Mouse (Mus musculus): ENCODE data around the gene Ccdc14.
"Not testable (repeated sequence)": the region's sequence is repeated elsewhere in the genome, so short reads cannot be mapped to it uniquely, and the experiment has no call there.

The Ccdc14 gene

DNA sequence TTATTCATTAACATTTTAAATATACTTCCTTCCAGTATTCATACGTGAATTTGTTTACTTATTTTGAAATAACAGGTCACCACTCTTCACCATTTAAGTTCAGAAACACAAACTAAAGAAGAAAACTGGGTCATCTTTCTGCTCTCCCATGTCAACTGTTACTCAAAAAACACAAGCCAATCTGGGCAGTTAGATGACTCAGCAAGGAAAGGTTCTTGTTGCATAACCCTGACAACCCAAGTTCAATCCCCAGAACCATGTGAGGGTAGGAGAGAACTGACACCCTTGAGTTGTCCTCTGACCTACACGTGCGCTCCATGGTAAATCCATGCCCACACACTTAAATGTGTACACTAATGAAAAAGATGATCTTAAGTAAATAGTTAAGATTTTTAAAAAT lies 34.7 kb downstream of the Ccdc14 start:
- DNase-seq, result no peak

DNA sequence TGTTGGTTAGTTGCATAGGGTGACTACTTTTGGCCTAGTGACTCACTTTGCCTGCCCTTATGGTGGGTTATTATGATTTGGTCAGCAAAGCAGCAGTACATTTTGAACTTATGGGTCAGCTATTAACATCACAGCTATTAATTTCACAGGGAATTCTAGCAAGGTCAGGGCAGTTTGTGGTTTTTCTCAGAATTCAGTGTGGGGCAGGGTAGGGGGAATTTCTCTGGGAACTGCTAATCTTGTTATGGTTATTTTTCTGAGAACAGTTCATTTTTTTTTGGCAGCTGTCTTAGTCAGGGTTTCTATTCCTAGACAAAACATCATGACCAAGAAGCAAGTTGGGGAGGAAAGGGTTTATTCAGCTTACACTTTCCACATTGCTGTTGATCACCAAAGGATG lies 38.2 kb downstream of the Ccdc14 start:
- DNase-seq, result not testable (repeated sequence)

DNA sequence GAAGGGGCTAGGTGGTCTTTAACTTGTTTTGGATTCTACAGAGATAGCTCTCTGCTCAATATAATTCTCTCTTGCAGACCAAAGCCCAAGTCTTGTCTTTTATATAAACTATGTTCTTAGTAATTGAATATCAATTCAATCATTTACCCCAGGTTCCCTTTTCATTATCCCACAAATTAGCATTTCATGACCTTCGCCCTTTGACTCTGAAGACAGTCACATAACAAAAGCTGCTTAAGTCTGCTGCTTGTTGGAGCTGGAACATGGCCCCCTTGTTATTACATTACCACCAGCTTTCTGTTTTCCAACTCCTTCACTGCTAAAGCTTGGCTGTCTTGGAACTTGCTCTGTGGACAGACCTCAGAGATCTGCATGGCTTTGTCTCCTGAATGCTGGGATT lies 39.0 kb downstream of the Ccdc14 start:
- no peak for DNase-seq

DNA sequence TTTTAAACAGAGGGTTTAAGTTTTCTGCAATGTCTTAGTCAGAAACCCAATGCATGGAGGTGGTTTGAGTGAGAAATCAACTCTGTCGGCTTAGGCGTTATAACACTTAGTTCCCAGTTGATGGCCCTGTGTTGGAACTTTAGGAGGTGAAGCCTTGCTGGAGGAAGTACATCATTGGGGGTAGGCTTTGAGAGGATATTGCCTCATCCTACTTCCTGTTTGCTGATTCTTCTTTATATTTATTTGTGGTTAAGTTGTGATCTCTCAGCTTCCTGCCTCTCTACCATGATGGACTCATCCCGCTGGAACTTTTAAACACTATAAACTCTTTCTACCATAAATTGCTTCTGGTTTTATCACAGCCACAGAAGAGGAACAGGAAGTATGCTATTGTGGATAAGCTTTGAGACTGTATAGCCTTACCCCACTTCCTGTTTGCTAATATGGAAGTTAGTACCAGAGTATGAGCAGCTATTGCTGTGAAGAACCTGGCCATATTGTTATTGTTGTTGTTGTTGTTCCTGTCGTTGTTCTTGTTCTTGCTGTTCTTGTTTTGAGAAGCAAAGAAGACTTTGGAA lies 48.3 kb downstream of the Ccdc14 start:
- DNase-seq, result no peak

DNA sequence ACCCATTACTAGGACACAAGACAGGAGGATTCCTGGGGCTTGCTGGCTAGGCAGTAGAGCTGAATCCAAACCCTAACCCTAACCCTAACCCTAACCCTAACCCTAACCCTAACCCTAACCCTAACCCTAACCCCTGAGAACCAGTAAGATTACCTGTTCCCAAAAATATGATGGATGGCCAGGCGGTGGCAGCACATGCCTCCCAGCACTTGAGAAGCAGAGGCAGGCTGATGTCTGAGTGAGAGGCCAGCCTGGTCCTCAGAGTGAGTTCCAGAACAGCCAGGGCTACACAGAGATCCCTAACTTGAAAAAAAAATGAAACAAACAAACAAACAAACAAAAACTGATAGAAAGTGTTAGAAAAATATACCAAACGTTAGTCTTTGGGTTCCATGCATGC lies 52.5 kb downstream of the Ccdc14 start:
- no peak for DNase-seq

DNA sequence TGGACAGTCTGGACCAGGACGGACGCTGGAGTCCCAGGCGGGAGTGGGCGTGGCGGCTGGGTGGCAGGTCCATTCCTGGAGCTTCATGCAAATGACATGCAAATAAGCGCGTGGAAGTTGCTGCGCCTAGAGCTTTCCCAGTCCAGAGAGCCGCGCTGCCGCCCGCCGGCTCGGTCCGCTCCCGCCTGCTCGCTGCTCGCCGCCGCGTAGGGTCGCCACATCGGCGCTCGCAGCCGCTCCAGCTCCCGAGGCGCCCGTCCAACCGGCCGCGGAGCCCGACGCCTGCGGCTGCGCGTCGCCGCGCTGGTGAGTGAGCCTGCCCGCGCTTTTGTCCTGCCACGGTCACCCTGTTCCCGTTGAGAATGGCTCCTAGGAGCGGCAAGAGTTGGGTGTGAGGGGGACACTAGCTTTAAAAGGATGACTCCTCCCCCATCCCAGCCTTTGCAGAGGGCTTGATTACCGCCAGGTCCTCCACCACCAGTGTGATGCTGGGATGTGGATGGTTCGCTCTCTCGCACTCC lies 54.7 kb downstream of the Ccdc14 start, which contains the start of gene Mylk:
TSS of gene Mylk (plus strand) at position 146 of the 521 bp plus-strand sequence.
- DNase-seq, result peak; percentile 77 to 88

DNA sequence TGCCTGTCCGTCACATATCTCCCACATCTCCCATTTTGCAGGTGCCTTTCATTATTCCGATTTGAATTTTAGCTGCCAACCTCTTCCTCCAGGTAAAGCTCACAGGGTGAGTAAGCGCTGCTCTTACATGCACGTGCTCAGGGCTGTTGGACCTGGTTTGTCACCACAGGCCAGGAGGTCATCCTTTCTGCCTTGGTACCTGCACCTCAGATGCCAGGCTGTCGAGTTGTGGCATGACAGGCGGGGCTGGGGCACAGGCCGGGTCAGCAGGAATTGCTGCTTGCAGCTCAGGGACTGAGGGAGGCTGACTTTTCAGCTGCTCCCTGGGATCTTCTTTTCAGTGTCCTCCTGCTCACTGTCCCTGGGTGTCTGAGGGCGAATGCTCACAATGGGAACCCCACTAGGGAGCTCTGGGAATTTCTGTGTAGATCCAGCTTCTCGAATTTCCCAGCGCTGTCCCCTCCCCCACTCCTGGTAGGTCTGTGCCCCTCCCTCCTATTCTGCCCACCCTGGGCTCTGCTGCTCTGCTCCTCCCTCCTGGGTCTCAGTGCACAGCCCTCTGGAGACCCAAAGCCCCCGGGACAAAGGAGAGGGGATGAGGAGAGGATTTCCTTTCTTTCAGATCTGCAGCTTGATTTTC lies 57.8 kb downstream of the Ccdc14 start:
- no peak for DNase-seq

DNA sequence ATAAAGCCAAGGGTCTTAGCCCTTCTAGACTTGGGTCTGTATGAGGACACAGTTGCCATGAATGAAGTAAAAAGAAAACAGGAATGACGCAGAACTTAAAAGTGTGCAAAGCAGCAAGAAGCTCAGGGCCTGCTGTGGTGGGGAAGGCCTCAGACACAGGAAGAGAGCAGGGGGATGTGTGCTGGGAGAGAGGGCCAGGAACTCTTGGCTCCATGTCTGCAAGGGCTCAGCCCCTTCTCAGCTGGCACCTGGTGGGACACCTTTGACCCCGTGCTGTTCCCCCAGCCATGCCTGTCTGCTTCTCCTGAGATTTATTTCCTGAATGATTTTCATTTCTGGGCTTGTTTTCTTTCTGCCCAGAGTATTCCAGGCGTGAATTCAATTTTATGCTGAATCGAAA lies 59.1 kb downstream of the Ccdc14 start:
- DNase-seq, result no peak

DNA sequence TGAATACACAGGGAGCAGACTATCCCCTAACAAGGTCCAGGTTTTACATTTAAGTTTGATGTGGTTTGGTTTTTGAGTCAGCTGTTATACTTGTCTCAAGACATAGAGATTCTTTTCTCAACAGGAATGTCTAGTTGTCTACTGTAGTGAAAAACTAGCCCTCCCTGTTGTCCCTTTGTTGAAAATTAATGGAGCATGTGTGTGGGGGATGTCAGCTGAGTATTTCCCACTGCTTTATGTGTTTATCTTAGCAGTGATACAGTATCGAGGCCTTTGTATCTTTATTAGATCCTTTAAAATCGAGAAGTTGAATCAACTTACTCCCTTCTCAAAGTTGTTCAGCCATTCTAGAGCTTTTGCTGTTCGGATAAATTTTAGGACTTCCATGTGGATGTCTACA lies 61.6 kb downstream of the Ccdc14 start:
- no peak for DNase-seq

DNA sequence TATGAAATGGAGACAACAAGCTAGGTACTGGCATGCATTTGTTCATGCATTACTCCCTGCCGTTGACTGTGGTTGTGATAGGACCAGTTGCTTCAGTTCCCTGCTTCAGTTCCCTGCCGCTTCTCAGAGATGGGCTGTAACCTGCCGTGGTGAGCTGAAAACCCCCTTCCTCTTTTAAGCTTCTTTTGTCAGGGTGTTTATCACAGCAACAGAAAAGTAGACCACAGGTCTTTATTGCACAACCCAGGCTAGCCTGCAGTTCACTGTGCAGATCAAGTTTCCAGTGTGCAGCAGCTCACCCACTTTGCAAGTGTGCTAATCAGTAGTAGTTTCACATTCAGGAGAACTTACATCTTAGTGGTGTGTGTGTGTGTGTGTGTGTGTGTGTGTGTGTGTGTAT lies 62.6 kb downstream of the Ccdc14 start:
- DNase-seq, result no peak

DNA sequence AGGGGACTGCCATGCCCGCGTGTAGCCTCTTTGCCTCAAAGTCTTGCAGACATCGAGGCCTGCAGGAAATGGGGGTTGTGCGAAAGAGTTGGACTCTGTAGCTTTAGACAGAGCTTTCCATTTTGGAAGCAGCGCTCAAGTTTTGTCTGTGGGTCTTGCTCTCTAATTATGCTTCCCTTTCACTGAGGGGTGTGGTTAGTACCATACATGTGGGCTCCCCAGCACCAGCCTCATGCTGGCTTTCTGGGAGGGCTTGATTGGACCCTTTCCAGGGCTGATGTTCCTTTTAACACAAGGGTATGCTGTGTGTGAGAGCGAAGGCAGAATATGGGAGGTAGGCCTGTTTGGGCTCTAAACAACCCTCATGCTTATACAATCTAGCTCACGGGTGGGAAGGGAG lies 66.6 kb downstream of the Ccdc14 start:
- no peak for DNase-seq

DNA sequence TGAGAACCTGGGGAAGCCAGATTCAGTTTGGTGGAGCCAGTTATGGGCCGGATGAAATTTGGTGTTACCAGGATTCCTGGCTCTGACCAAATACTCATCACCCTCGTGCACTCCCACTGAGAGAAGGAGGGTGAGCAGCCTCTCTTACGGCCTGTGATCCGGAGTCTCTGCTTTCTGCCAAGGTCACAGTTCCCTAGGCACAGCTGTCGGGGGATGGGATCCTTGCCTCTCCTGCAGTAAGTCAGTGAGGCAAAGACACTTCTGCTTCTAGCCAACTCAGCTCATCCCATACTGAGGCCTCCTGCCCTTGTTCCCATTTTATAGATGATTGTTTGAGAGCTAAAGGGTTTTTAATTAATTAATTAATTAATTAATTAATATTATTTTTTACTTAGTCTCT lies 67.8 kb downstream of the Ccdc14 start:
- DNase-seq, result no peak

DNA sequence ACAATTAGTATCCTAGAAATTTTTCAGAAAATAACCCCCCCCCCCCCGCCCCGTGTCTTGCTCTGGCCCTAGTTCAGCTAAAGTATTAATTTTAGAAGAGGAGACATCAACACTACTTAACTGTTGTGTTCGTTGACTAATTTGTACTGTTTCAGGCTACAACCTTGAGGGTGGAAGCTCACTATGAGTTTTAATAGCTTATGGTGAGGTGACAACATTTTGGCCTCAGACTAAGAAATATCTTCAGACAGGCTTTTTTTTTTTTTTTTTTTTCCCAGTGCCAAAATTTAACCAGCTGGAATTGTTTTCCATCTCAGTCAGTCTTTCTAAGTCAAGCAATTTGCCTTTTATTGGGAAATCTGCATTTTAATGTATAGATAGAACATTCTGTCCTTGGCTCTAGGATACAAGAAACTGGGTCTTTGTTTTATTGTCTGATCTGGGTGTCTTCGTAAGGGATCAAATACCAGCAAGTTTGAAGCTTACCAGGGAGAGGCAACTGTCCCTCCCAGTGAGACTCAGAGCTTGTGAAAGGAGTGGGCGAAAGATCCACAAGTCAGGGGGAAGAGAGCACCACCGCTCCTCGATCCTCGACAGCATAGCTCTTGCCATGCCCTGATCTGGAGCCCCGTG lies 73.7 kb downstream of the Ccdc14 start:
- DNase-seq, result no peak

DNA sequence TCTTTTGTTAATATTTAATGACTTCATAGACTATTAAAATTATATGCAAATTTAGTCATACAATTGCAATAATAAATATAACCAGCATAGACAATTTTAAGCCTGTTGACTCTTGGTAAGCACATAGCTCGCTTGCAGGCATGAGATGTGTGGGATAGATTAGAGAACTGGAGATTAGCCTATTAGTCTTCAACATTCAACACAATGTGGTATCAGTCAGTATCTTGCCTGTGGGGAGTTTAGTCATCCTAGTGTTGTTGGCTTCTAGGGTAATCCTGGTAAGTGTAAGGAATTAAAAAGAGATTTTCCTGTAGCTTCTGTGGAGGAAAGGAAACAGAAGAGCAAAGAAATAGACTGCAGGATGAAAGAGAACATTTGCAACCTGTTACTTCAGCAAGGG lies 75.2 kb downstream of the Ccdc14 start:
- DNase-seq, result no peak

DNA sequence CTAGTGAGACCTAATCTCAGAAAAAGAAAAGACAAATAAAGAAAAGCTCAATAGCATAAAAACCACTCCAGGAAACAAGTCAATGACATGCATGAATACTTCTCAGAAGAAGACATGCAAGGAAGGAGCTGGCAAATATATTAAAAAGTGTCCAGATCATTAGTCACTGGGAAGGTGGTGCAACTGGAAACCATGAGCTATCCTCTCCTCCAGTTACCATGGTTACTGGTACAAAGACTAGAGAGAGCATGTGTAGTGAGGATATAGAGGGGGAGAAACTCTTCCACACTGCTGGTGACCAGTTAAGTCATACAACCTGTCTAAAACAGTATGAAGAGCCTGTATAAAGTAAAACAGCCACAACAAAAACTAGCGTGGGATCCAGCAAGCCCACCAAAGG lies 75.8 kb downstream of the Ccdc14 start:
- DNase-seq, result no peak

DNA sequence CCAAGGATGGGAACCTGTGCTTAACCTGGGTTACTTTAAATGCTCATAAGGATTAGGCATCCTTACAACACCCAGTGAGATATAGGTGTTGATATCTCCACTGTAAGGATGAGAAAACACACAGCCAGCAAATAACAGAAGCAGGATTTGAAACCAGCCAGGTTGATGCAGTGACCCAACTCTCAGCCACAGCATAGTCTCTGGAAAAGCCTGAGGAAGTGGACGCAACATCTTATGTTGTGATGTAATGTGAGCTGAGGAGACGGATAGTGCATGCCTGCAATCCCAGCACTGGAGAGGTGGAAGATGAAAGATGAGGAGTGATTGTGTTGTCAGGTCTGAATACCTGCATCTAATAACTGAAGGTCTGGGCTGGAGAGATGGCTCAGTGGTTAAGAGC lies 77.0 kb downstream of the Ccdc14 start:
- DNase-seq, result no peak

DNA sequence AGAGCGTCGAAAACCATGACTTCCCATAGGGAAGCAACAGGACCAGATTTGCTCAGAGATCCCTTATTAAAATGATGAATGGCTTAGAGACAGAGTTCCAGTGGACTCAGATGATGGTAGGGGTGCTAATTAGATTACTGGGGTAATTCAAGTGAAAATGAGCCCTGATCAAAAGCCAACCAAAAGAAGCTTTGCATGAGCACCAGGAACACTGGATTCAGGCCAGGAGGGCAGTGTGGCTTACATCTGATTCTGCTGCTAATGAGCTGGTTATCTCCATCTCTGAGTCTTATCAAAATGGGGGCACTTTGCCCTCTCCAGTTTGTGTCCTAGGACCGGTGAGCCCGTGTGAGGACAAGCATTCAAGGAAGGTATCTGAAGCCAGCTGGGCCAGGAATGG lies 78.0 kb downstream of the Ccdc14 start:
- DNase-seq, result no peak

DNA sequence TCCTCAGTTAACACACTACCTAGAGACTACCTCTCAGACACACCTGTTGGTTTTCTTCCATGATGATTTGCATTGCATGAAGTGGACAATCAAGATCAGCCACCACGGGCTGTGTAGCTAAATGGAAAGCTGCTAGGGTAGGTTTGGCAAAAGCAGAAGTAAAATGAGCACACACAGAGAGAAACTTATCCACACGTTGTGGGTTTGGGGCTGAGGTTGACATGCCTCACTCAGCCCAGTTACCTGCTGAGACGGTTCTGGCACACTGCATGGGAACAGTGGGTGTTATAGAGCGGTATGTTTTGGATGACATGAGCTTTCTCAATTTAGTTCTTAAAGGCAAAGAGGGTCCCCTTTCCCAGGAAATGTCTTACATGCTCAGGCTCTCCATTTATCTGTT lies 79.7 kb downstream of the Ccdc14 start:
- no peak for DNase-seq

DNA sequence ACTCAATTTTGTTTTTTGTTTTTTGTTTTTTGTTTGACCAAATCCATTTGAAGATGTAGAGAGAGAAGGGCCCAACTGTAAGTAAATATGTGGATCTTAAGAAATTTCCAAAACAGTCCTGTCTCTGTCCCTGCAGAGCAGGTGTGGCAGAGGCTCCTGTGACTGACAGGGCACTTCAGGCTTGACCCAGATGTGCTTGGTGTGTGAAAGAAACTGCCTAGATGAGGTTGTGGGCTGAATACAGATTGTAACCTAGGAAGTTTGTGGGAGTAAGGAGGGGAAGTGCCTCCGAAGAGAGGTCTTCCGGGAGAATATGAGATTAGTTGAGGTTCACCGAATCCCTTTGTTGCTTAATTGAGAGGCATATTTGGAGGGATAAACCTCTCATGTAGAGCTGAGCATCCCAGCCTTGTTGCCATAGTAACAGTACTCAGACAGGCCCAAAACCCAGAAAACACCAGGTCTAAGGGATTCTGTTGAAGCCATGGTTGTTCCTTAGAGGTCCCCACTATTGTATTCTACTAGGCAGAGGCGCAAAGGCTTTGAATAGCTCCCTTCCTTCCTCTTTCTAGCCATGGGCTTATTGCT lies 82.1 kb downstream of the Ccdc14 start:
- no peak for DNase-seq

Data from cerebellum, postnatal 25 days (tissue).